Mouse (Mus musculus) spleen, adult 2 months (tissue): ENCODE results near the gene Ahcyl2.

Source experiments
- CTCF ChIP-seq: fragments of 200-500 bp; IDR thresholded peaks from 2 replicates; pipeline ENCODE4 v1.5.1; 2011; ENCODE audit warnings: mild to moderate bottlenecking, inconsistent platforms; ENCODE audit not compliant: insufficient read depth, insufficient read length, insufficient replicate concordance; ENCODE audit errors: extremely low read depth
- POLR2A ChIP-seq: fragments of 200-500 bp; IDR thresholded peaks from 2 replicates; pipeline ENCODE4 v1.6.1; 2011; ENCODE audit warnings: low read depth, low read length, inconsistent platforms

DNA sequence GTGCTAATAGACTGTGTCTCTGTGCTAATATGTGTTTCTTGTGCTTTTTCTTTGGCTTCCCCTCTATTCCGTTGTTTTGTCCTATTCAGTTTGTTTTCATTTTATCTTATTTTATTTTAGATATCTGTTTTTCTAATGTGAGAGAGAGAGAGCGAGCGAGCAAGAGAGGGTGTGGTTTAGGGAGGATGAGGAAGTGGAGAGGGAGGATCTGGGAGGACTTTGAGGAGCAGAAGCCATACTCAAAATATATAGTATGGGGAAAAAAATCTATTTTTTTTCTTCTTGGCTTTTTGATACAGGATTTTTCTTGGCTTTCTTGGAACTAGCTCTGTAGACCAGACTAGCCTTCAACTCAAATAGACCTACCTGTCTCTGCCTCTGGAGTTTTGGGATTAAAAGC lies 39.8 kb upstream of the Ahcyl2 start:
- TF ChIP-seq POLR2A (no peak), CTCF (no peak)
